Mouse (Mus musculus) kidney, postnatal 14 days (tissue): Measurements from ENCODE around the gene Pxn.

ENCODE experiments used
- DNase-seq: peaks from one replicate; pipeline ENCODE4 v3.0.0; 2022; ENCODE audit warnings: mixed read lengths

Gene Pxn

DNA sequence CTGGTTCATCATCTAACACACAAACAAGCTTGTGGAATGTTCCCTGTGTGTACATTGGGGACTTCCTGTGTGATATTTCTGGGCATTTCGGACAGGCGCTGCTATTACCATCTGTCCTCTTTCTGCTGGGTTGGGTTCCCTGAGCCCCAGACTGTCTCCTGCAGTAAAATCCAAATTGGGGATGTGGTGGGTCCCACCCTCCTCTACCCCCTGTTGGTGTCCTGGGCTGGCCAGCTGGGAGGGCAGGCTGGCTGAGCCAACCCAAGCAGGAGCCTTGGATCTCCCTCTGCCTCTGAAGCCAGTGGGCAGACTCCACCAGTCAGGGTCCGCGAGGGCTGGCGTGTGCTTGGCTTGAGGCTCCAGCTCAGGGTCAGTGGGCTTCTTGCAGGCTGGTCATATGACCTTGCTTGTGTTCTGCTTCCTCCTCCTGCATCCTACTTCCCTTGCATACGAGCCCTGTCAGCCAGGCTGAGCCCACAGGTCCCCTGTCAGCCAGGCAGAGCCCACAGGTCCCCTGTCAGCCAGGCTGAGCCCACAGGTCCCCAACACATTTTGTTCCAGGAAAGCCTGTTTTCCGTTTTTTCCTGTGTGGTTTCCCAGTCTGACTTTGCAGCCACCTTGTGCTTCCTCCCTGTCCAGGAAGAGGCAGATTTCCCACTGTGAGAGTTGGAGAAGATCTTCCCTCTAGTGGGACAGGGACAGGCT is 23.4 kb downstream of the Pxn start:
- no peak for DNase-seq

DNA sequence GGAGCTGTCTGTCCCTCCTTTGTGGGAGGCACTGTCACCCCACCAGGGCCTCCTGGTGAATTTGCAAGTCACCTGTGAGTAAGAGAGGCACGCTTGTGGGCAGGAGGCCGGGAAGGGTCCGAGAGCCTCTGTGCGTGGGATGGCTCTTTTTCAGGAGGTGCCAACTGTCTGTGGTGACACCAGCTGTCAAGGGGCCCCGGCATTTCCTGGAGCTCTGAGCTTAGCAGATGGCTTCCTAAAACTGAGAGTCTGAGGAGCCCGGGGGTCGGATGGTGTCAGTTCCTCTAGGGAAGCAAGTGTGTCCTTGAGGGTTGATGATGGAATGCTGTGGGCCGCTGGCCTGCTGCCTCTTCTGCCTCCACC is 24.0 kb downstream of the Pxn start:
- DNase-seq: peak; percentile 69

DNA sequence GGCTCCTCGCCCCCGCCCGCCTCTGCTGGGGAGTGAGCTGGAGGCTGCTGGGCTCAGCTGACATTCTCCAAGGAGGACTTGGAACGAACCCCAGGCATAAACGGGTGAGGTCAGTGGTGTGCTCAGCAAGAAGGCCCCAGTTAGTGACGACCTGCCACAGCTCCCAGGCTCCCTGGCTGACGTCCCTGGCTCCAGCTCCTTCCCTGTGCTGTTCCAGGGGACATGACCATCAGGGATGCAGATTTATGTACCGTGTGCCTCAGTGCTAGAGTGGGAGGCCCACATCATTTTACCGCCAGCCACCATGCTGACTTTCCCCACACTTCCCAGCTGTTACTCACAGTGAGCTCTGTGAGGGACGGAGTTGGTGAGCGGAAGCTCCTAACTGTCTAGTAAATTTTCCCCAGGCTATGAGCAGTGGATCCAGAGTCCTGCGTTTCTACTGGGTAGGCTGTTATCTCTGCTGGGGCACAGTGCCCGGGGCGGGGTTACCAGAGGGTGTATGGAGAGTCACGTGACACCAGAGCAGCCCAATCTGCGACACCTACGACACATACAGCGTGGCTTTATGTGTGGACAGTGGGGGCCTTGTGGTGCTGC is 25.3 kb downstream of the Pxn start:
- DNase-seq: peak; percentile 87

DNA sequence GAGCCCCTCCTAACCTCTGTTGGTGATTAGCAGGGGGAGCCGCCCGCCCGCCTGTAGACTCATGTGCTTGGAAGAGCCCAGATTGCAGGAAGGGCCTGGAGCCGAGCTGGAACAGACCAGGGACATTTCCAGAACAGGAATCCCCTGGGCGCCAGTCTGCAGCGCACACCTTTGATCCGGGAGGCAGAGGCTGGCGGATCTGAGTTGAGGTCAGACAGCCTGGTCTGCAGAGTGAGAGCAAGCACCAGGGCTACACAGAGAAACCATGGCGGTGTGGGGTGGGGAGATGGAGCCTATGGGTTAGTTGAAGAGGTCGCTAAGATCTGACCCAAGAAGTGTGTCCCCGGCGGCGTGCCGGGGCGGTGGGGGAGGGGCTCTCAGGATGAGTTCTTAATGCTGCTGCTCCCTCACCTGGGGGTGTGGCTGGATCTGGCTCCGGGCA is 27.8 kb downstream of the Pxn start:
- peak; percentile 74 for DNase-seq

- DNase-seq: peak; percentile 61
These were observed 28.4 kb downstream of the Pxn start for GRCm38 (mm10) chr5:115534856-115535255.

- DNase-seq: no peak
These were observed 29.2 kb downstream of the Pxn start for GRCm38 (mm10) chr5:115535635-115536034.

- DNase-seq: peak; percentile 66
These were observed 31.7 kb downstream of the Pxn start for GRCm38 (mm10) chr5:115538017-115538692.

- peak; percentile 95 for DNase-seq
These were observed 32.2 kb downstream of the Pxn start for GRCm38 (mm10) chr5:115538693-115539043.

GRCm38 (mm10) chr5:115542635-115543384 is 36.3 kb downstream of the Pxn start:
- DNase-seq: no peak

DNA sequence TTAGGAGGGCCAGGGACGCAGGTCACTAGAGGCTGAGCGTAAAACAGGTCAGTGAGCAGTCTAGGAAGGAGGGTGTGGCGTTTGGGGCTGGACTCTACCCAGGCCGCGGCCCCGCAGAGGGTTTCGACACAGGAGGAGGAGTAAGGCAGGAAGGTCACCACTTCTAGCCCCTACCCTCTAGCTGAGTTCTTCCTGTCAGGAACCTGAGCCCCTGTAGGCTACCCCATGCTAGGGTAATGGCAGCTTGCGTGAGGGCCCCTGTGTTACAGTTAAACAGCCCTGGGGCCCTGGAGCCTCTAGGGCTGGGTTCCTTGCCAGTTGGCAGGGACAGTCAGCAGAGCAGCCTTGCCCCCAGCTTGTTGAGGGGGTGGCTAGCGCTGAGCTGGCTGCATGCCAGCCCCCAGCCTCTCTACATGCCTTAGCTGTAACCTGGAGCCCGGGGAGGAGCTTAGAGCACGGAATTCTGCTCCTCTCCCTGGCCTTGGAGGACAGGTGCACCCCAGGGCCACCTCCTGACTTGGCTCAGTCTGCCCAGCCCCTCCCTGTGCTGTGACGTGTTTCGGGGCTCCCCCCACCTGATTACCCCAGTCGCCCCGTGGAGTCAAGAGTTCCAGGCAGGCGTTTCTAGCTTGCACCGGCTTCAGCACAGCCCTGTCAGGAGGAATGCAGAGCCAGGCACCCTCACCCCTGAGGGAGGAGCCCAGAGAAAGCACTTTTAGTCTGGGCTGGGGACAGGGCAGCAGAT is 37.2 kb downstream of the Pxn start:
- peak; percentile 90 for DNase-seq

DNA sequence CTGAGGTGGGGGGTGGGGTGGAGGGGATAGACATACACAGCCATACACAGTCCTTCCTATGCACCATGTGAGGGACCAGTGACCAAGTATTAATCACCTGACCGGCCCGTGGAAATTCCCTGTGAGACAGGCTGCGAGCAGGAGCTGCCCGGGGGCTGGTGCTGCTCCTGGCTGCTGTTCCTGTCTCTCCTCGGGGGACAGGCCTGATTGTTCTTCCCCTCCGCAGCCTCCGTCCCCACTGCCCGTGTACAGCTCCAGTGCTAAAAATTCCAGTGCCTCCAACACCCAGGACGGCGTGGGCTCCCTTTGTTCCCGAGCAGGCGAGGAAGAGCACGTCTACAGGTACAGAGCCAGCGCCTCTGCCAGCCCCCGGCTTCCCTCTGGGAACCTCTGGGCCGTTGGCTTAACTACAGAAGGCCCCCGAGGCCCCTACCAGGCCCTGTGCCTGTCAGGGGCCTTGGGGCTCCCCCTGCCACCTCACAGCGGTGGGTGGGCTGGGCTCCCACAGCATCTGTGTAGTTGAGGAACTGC is 38.2 kb downstream of the Pxn start:
- no peak for DNase-seq

DNA sequence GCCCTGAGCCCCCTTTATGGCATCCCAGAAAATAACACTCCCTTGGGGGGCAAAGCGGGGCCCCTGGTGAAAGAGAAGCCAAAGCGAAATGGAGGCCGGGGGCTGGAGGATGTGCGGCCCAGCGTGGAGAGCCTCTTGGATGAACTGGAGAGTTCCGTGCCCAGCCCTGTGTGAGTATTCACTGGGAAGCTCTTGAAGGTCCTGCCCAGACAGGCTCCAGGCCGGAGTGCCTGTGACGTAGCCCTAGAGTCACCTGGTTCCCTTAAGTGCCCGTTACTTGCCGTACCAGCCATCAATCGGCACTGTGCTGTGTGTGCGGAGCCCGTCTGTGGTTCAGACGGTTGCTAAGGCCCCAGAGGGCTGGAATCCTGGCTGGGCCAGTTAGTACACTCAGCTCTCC is 39.2 kb downstream of the Pxn start:
- DNase-seq: no peak

- DNase-seq: no peak
These were observed 40.1 kb downstream of the Pxn start for GRCm38 (mm10) chr5:115546536-115546935.

DNA sequence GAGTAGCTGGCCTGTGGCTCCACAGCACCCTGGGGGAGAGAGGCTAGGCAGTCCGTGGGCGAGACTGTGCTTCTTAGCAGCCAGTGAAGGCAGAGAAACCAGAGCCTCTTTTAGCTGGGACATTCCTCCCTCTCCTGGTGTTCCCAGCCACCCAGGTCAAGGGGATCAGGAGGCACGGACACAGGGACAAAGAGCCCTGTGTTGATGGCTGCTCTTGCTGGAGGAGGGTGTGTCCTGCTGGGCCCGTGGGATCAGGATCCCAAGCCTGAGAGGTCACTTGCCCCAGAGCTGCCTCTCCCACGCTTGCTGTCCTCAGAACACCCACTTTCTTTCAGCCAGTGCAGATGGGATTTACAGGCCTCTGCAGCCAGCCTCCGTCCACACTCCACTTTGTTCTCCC is 40.5 kb downstream of the Pxn start:
- no peak for DNase-seq

GRCm38 (mm10) chr5:115547421-115547820 is 40.9 kb downstream of the Pxn start:
- no peak for DNase-seq

DNA sequence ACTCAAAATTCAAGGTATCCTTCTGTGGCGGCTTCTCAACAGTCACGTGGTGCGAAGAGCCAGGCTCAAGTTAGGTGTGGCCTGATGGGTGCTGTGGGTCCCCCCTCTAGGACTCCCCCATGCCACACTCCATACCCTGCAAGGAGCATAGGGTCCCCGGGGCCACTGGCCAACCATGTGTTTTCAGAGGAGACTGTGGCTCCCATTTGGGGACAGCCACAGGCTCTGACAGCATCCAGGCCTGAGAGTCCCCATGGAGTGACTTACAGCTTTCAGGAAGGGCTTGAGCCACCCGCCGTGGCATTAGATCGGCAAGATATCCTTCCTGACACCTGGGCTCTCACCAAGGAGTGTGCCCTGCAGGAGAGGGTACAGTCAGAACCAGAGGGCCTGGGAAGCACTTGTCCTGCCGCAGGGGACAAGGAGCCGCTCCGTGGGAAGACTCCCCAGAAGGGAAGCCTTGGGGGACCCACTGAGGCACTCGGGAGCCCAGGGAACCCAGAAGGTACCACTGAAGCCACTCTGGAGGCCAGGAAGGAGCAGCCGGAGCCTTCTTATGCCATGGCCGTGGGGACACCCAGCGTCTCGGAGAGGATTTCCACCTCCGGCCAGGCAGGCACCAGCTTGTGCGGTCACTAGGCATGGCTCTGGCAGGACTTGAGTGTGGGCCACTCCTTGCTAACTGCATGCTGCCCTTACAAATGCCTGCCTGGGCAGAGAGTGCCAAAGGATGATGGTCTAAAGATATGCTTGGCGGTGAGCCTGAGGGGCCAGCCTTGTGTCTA is 42.2 kb downstream of the Pxn start:
- no peak for DNase-seq

DNA sequence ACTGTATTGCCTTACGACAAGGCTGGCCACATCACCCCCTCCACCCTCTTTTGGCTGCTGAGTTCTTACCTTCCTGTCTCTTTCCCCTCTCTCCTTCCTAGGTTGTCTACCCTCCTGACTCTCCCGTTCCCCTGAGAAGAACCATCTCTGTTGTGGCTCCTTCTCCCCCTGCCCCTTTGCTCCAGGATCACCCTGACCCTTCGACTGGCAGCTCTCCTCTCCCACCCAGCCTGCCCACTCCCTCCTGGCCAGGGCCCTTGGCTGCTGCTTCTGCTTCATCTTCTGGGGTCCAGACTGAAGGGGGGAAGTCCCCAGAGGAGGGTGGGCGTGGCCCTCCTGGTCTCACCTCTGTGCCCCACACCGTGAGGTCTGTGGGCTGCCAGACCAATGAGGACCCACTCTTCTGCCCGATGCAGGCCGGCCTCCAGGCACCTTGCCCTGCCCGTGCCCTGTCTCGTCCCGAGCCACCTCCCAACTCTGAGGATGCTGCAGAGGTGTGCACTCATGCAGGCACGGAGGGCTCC is 44.1 kb downstream of the Pxn start:
- no peak for DNase-seq

GRCm38 (mm10) chr5:115551386-115551785 is 44.9 kb downstream of the Pxn start:
- no peak for DNase-seq

- DNase-seq: no peak
These were observed 45.3 kb downstream of the Pxn start for GRCm38 (mm10) chr5:115551799-115552198.

GRCm38 (mm10) chr5:115553801-115554420 is 47.4 kb downstream of the Pxn start:
- no peak for DNase-seq
